Mouse (Mus musculus) hindbrain, embryonic 16.5 days (tissue): ENCODE measurements around the gene Atp6v0a1. TPM values are rescaled to one million over a fixed set of nuclear protein-coding genes. Genes with fewer than 3 reads are reported as not detected.

Experiments
- ATAC-seq: fragments of 200-750 bp; cut with Nextera tagmentation; 2 replicates; pipeline ENCODE4 v1.8.0; 2017; ENCODE audit warnings: moderate TSS enrichment, moderate library complexity
- H3K27ac ChIP-seq: fragments of 300-500 bp; sonication (generic); 2 replicates; pipeline ENCODE4 v1.5.1; 2014; ENCODE audit warnings: low read depth, mild to moderate bottlenecking, control low read depth, low read length, moderate library complexity
- H3K27me3 ChIP-seq: fragments of 300-500 bp; sonication (generic); replicated peaks from 2 replicates; pipeline ENCODE4 v1.6.1; 2014; ENCODE audit warnings: low read length; ENCODE audit not compliant: control insufficient read depth, insufficient read depth
- H3K36me3 ChIP-seq: fragments of 300-500 bp; sonication (generic); 2 replicates; pipeline ENCODE4 v1.6.1; 2014; ENCODE audit warnings: mild to moderate bottlenecking, low read length, moderate library complexity, mixed read lengths; ENCODE audit not compliant: control insufficient read depth, insufficient read depth
- H3K4me1 ChIP-seq: fragments of 300-500 bp; sonication (generic); 2 replicates; pipeline ENCODE4 v1.6.1; 2014; ENCODE audit warnings: low read depth, low read length; ENCODE audit not compliant: control insufficient read depth, insufficient read depth
- H3K4me2 ChIP-seq: fragments of 300-500 bp; sonication (generic); 2 replicates; pipeline ENCODE4 v1.6.1; 2014; ENCODE audit warnings: mild to moderate bottlenecking, low read length, control low read depth, moderate library complexity
- H3K4me3 ChIP-seq: fragments of 300-500 bp; sonication (generic); 2 replicates; pipeline ENCODE4 v1.5.1; 2014; ENCODE audit warnings: mild to moderate bottlenecking, low read length, control low read depth, moderate library complexity
- H3K9ac ChIP-seq: fragments of 300-500 bp; sonication (generic); 2 replicates; pipeline ENCODE4 v1.6.1; 2014; ENCODE audit warnings: low read depth, mild to moderate bottlenecking, control low read depth, low read length, moderate library complexity
- H3K9me3 ChIP-seq: fragments of 300-500 bp; sonication (generic); 2 replicates; pipeline ENCODE4 v1.6.1; 2014; ENCODE audit warnings: mild to moderate bottlenecking, low read length, moderate library complexity; ENCODE audit not compliant: control insufficient read depth
- WGBS: fragments of 180-500 bp; shearing (Covaris S2); extraction: QIAGEN DNeasy Blood & Tissue Kit; methylation state at CpG from one replicate; pipeline ENCODE4 v1.1.7; 2014; 5-methylcytosine and 5-hydroxymethylcytosine counted together
- microRNA-seq: library from miRNA; unstranded; fragments of <30 nt; microRNA quantifications from one replicate; pipeline ENCODE4, GENCODE M21; 2017
- polyA plus RNA-seq: library from polyadenylated mRNA; unstranded; fragments of >200 nt; fragmentation: Nextera tagmentation; extraction: Ambion mirVana; gene quantifications from 2 replicates; pipeline ENCODE4 v1.2.1, GENCODE M21; 2015

The Atp6v0a1 gene
- polyA plus RNA-seq, 1 experiment from 2014 or later, result 175 TPM

DNA sequence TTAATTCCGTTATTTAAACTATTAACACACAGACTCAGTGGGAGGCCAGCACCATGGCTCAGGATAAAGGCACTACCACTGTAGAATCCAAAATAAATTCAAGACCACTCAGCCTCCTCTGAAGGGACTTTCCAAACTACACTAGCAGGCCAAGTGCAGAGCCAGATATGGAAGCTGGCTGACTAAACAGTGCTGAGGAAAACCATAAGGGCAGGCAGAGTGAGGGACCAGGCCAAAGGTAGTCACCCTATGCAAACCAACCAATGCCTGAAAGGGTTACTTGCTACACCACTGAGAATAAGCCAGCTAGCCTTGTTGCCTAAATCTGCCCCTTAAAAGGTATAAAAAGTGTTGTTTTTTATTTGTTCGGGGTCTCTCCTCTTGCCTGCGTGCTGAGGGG, 102.9 kb downstream of the Atp6v0a1 start:
- ATAC-seq, result no peak
- Histone ChIP-seq H3K4me1 (peaks cover 6% of the 10 kb centered on the region), H3K9me3 (no peaks in the 10 kb centered on the region), H3K4me3 (no peak overlapping the region), H3K27ac (no peak overlapping the region), H3K4me2 (no peak overlapping the region), H3K36me3 (no peaks in the 10 kb centered on the region), H3K9ac (no peak overlapping the region), H3K27me3 (no peaks in the 10 kb centered on the region)
- WGBS, result 89% methylated on average over 3 of the region's 3 CpGs

Small RNAs within 50 kb of the gene (microRNA-seq; reads per million reads assigned to microRNA genes)
- gene Mir6928, result 4.2 reads per million, percentile 14 among the genes with 10 or more reads in this experiment

Other genes with a start within 250 kb of the Atp6v0a1 start
- 8.9 and 10.0 TPM in 2 replicates for gene Kcnh4, start 249.5 kb upstream of the Atp6v0a1 start, polyA plus RNA-seq
- 0.48 and 0.59 TPM in 2 replicates for gene Hcrt, start 246.5 kb upstream of the Atp6v0a1 start, polyA plus RNA-seq
- gene Ghdc, start 238.5 kb upstream of the Atp6v0a1 start, polyA plus RNA-seq, result 8.2 and 9.6 TPM in 2 replicates
- 15.0 and 18.9 TPM in 2 replicates for gene Stat5b, start 158.7 kb upstream of the Atp6v0a1 start, polyA plus RNA-seq
- 1.8 and 2.4 TPM in 2 replicates for gene Stat5a, start 150.1 kb upstream of the Atp6v0a1 start, polyA plus RNA-seq
- gene Stat3, start 69.9 kb upstream of the Atp6v0a1 start, polyA plus RNA-seq, result 49.2 and 49.5 TPM in 2 replicates
- gene Cavin1, start 38.6 kb upstream of the Atp6v0a1 start, polyA plus RNA-seq, result 47.0 and 61.8 TPM in 2 replicates
- 13.8 and 13.9 TPM in 2 replicates for gene Naglu, start 60.6 kb downstream of the Atp6v0a1 start, polyA plus RNA-seq
- gene Hsd17b1, start 69.0 kb downstream of the Atp6v0a1 start, polyA plus RNA-seq, result 0.26 and 0.50 TPM in 2 replicates
- 42.5 and 45.9 TPM in 2 replicates for gene Coasy, start 73.1 kb downstream of the Atp6v0a1 start, polyA plus RNA-seq
- 91.5 and 101 TPM in 2 replicates for gene Mlx, start 77.8 kb downstream of the Atp6v0a1 start, polyA plus RNA-seq
- 17.9 and 19.0 TPM in 2 replicates for gene Psmc3ip, start 86.0 kb downstream of the Atp6v0a1 start, polyA plus RNA-seq
- gene Retreg3, start 110.4 kb downstream of the Atp6v0a1 start, polyA plus RNA-seq, result 22.8 and 24.3 TPM in 2 replicates
- gene Tubg1, start 110.5 kb downstream of the Atp6v0a1 start, polyA plus RNA-seq, result 79.6 and 80.2 TPM in 2 replicates
- gene Tubg2, start 146.5 kb downstream of the Atp6v0a1 start, polyA plus RNA-seq, result 56.9 and 60.3 TPM in 2 replicates
- 8.7 and 11.2 TPM in 2 replicates for gene Cntnap1, start 161.1 kb downstream of the Atp6v0a1 start, polyA plus RNA-seq
- 9.3 and 9.5 TPM in 2 replicates for gene Plekhh3, start 161.9 kb downstream of the Atp6v0a1 start, polyA plus RNA-seq
- 0.32 and 0.60 TPM in 2 replicates for gene Ccr10, start 166.0 kb downstream of the Atp6v0a1 start, polyA plus RNA-seq
- gene Ezh1, start 217.0 kb downstream of the Atp6v0a1 start, polyA plus RNA-seq, result 30.0 and 32.4 TPM in 2 replicates
- 100 and 108 TPM in 2 replicates for gene Ramp2, start 236.6 kb downstream of the Atp6v0a1 start, polyA plus RNA-seq
- gene Vps25, start 244.3 kb downstream of the Atp6v0a1 start, polyA plus RNA-seq, result 128 and 131 TPM in 2 replicates